Mouse (Mus musculus) liver, embryonic 14.5 days (tissue): Measurements from ENCODE around the gene Synj2.

Experiments
- CTCF ChIP-seq: IDR thresholded peaks from 2 replicates; pipeline ENCODE4 v1.5.1; 2016; ENCODE audit warnings: antibody characterized with exemption, low read depth, control low read depth
- EP300 ChIP-seq: IDR thresholded peaks from 2 replicates; pipeline ENCODE4 v1.6.1; 2016; ENCODE audit warnings: antibody characterized with exemption, low read depth

DNA sequence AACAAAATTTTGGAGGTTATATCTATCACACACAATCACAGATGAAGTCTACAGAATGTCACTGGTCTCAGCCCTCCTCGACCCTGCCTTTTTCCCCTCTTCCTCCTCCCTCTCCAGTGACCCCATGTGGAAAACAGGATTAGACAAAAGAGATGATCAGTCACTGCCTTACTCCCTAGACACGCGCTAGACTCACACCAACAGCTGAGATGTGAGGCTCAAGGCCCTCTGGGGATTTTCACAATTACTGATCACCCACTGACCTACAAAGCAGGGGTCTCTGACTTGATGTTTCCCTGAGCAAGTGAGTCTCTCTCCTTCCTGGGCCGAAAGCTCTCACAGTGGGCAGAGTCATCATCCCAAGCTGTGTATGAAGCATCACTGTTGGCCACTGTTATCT, 111.7 kb downstream of the Synj2 start:
- TF ChIP-seq CTCF: no peak
- no peak for TF ChIP-seq EP300
